Mouse (Mus musculus) hindbrain, postnatal 0 days (tissue): Measurements from ENCODE around the gene Irak4. TPM values are rescaled to one million over a fixed set of nuclear protein-coding genes. Genes with fewer than 3 reads are reported as not detected.

ENCODE experiments used
- ATAC-seq: fragments of 200-750 bp; cut with Nextera tagmentation; 2 replicates; pipeline ENCODE4 v1.8.0; 2017; ENCODE audit warnings: mild to moderate bottlenecking, moderate TSS enrichment, moderate library complexity
- DNase-seq: peaks from one replicate; pipeline ENCODE4 v3.0.0-alpha.2; 2015; ENCODE audit warnings: low spot score
- H3K27ac ChIP-seq: fragments of 300-500 bp; sonication (generic); 2 replicates; pipeline ENCODE4 v1.5.1; 2014; ENCODE audit warnings: mild to moderate bottlenecking
- H3K27me3 ChIP-seq: fragments of 300-500 bp; sonication (generic); 2 replicates; pipeline ENCODE4 v1.6.1; 2014; ENCODE audit warnings: low read length, mixed read lengths; ENCODE audit not compliant: insufficient read depth
- H3K36me3 ChIP-seq: fragments of 300-500 bp; sonication (generic); 2 replicates; pipeline ENCODE4 v1.6.1; 2014; ENCODE audit warnings: low read length, mixed read lengths; ENCODE audit not compliant: insufficient read depth
- H3K4me1 ChIP-seq: fragments of 300-500 bp; sonication (generic); 2 replicates; pipeline ENCODE4 v1.6.1; 2014; ENCODE audit warnings: antibody characterized with exemption, low read length, mixed read lengths; ENCODE audit not compliant: insufficient read depth
- H3K4me2 ChIP-seq: fragments of 300-500 bp; sonication (generic); 2 replicates; pipeline ENCODE4 v1.6.1; 2014; ENCODE audit warnings: low read depth, mild to moderate bottlenecking, low read length, moderate library complexity, mixed read lengths
- H3K4me3 ChIP-seq: fragments of 300-500 bp; sonication (generic); 2 replicates; pipeline ENCODE4 v1.5.1; 2014; ENCODE audit warnings: low read length
- H3K9ac ChIP-seq: fragments of 300-500 bp; sonication (generic); replicated peaks from 2 replicates; pipeline ENCODE4 v1.6.1; 2014; ENCODE audit warnings: mild to moderate bottlenecking, low read length, moderate library complexity, mixed read lengths
- H3K9me3 ChIP-seq: fragments of 300-500 bp; sonication (generic); 2 replicates; pipeline ENCODE4 v1.6.1; 2016; ENCODE audit warnings: low read length, mixed read lengths
- CTCF ChIP-seq: IDR thresholded peaks from 2 replicates; pipeline ENCODE4 v1.5.1; 2016; ENCODE audit warnings: antibody characterized with exemption, control low read depth, low read depth
- WGBS: fragments of 180-500 bp; shearing (Covaris S2); extraction: QIAGEN DNeasy Blood & Tissue Kit; methylation state at CpG from one replicate; pipeline ENCODE4 v1.1.7; 2014; 5-methylcytosine and 5-hydroxymethylcytosine counted together
- polyA plus RNA-seq: library from polyadenylated mRNA; unstranded; fragments of >200 nt; fragmentation: Nextera tagmentation; extraction: Ambion mirVana; gene quantifications from 2 replicates; pipeline ENCODE4 v1.2.1, GENCODE M21; 2015
- total RNA-seq: library from RNA; depleted of rRNA; stranded (reverse); fragments of >200 nt; gene quantifications from 2 replicates; pipeline ENCODE4 v1.2.3, GENCODE M21; 2014

The Irak4 gene
- total and polyA plus RNA-seq, 2 experiments from 2014 or later, result 0.52 to 2.1 TPM

DNA sequence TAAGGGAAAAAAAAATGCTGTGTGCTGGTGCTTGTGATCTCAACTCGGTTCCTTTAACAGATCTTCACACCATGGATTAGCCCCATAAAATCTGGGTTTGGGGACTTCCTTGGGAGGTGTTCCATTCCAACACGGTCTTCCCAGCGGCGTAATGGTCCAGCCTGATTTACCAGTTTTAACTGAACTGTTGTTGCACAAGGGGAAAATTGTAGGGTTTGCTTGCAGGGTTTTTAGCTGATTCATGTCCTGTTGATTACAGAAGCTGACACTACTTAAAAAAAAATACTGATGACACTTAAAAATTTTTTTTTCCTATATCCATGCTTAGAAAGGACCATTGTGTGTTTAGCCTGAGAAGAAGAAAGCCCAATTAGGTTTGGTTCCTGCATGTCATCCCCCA lies 47.9 kb downstream of the Irak4 start:
- Histone ChIP-seq H3K4me3 (no peak overlapping the region), H3K27ac (no peak overlapping the region), H3K36me3 (no peaks in the 10 kb centered on the region), H3K4me1 (no peaks in the 10 kb centered on the region), H3K9me3 (no peaks in the 10 kb centered on the region), H3K9ac (no peak overlapping the region), H3K27me3 (no peaks in the 10 kb centered on the region), H3K4me2 (no peak overlapping the region)
- ATAC-seq (no peak), DNase-seq (no peak)
- 86% methylated on average over 4 of the region's 4 CpGs for WGBS
- no peak for TF ChIP-seq CTCF

DNA sequence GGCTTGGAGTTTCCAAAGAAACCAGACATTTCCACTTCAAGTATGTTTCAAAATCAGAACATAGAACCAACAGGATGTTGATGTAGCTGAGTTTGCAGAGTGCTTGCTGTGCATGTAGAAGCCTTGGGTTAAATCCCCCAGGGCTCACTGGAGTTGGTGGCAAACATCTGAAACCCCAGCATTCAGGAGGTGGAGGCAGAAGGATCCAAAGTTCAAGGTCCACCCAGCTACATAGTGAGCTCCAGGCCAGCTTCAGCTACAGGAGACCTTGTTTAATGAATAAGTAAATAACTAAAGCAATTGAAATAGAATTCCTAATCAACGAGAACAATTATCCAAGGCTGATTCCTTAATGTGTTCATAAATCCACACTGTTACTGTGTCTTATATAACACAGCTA lies 50.1 kb downstream of the Irak4 start:
- DNase-seq, result no peak

DNA sequence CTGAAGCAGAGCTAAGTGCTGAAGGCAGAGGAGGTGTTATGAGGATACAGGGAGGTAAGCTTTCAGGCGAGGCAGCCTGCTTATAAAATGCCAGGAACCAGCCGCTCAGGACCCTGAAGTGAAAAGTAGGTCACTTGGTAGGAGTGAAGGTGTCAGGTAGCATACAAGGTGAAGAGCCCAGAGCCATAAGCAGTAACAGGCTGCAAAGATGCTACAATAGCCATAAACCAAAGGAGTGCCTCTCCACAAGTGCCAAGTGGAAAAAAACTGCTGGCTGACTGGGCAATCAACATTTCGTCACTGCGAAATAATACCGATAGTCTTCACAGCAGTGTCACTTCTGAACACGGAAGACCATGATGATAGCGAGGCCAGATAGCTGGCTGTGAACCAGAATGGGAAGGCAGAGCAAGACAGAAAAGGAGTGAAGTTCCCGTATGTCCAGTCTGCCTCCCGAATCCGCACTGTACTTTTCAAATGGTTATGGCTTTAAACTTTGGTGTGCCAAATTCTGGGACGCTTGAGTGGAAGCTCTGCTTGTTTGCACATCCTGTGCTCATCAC lies 56.8 kb downstream of the Irak4 start:
- Histone ChIP-seq H3K36me3 (no peaks in the 10 kb centered on the region), H3K9ac (no peak overlapping the region), H3K4me1 (no peaks in the 10 kb centered on the region), H3K9me3 (no peaks in the 10 kb centered on the region), H3K4me3 (no peak overlapping the region), H3K27ac (no peak overlapping the region), H3K27me3 (no peaks in the 10 kb centered on the region), H3K4me2 (no peak overlapping the region)
- ATAC-seq (no peak), DNase-seq (no peak)
- TF ChIP-seq CTCF, result no peak
- 84% methylated on average over 11 of the region's 11 CpGs for WGBS

More for the DNA sequence above, 50.1 kb downstream of the Irak4 start:
- Histone ChIP-seq H3K36me3 (no peaks in the 10 kb centered on the region), H3K4me2 (no peak overlapping the region), H3K27me3 (no peaks in the 10 kb centered on the region), H3K9ac (no peak overlapping the region), H3K9me3 (no peaks in the 10 kb centered on the region), H3K27ac (no peak overlapping the region), H3K4me3 (no peak overlapping the region), H3K4me1 (no peaks in the 10 kb centered on the region)
- WGBS, result 78% methylated on average over 1 of the region's 1 CpGs
- no peak for TF ChIP-seq CTCF
- ATAC-seq, result no peak

DNA sequence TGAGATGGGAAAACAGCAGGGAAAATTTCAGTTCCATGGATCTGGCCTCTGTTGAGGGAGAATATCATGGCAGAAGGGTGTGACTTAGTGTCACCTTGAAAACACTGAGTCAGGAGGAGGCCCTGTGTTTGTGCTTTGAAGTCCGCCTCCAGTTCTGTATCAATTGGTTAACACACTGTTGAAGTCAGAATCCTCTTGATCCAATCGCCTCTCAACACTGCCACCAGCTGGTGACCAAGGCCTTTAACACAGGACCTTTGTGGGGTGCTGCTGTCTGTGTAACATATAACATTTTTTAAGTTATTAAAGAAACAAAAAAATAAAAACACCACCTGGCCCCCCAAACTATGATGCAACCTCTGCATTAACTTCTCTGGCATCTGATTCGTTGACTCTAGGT lies 57.9 kb downstream of the Irak4 start:
- no peaks in the 10 kb centered on the region for H3K9me3 ChIP-seq
- H3K4me1 ChIP-seq, result no peaks in the 10 kb centered on the region
- TF ChIP-seq CTCF, result peak; percentile 67
- H3K4me3 ChIP-seq, result no peak overlapping the region
- H3K4me2 ChIP-seq, result no peak overlapping the region
- H3K27me3 ChIP-seq, result no peaks in the 10 kb centered on the region
- H3K36me3 ChIP-seq, result no peaks in the 10 kb centered on the region
- H3K27ac ChIP-seq, result no peak overlapping the region
- DNase-seq, result peak; percentile 71
- ATAC-seq, result no peak
- H3K9ac ChIP-seq, result no peak overlapping the region
- 26% methylated on average over 3 of the region's 3 CpGs for WGBS

DNA sequence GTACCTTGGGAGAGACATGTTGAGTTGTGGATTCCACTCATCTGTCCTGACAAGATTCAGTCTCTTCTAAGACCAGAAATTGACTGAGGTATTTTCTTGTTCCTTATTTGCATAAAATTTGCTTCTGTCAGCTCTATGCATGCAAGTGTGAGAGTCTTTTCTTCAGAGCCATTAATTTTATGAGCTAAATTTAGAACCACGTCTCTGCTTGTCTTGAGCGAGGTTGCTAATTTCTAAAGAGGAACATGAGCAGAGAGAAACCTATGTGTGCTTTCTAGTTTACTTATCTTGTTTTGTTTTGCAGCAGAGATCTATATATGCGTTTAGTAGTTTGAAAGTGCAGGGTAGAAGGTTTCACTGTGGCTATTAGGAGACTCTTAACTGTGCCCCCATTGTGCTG lies 59.0 kb downstream of the Irak4 start:
- no peak overlapping the region for H3K4me2 ChIP-seq
- no peak for ATAC-seq
- 66% methylated on average over 3 of the region's 3 CpGs for WGBS
- no peaks in the 10 kb centered on the region for H3K36me3 ChIP-seq
- H3K27ac ChIP-seq, result no peak overlapping the region
- no peaks in the 10 kb centered on the region for H3K9me3 ChIP-seq
- no peak overlapping the region for H3K4me3 ChIP-seq
- TF ChIP-seq CTCF, result no peak
- no peaks in the 10 kb centered on the region for H3K27me3 ChIP-seq
- H3K4me1 ChIP-seq, result no peaks in the 10 kb centered on the region
- DNase-seq, result no peak
- H3K9ac ChIP-seq, result no peak overlapping the region

DNA sequence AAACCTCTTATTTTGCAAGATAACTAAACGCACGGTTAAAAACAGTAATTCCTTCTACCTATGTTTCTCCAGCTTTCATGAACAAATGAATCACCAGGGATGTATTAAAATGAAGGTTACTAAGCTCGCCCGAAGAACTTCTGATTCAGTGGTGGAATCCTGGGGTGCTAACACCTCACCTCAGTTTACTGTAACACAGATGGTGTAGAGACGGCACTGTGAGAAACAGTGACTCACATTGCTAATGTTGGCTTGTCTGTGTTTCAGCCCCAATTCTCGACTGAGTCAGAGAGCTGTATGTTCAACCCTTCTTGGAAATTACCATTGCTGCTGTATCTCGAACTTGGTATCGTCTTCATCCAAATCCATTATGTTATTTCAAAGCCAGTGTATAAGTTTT lies 64.3 kb downstream of the Irak4 start:
- TF ChIP-seq CTCF, result no peak
- H3K9ac ChIP-seq, result no peak overlapping the region
- no peak overlapping the region for H3K4me2 ChIP-seq
- no peaks in the 10 kb centered on the region for H3K27me3 ChIP-seq
- H3K4me1 ChIP-seq, result no peaks in the 10 kb centered on the region
- no peaks in the 10 kb centered on the region for H3K9me3 ChIP-seq
- H3K27ac ChIP-seq, result no peak overlapping the region
- DNase-seq (no peak), ATAC-seq (no peak)
- 94% methylated on average over 8 of the region's 8 CpGs for WGBS
- H3K36me3 ChIP-seq, result no peaks in the 10 kb centered on the region
- no peak overlapping the region for H3K4me3 ChIP-seq

DNA sequence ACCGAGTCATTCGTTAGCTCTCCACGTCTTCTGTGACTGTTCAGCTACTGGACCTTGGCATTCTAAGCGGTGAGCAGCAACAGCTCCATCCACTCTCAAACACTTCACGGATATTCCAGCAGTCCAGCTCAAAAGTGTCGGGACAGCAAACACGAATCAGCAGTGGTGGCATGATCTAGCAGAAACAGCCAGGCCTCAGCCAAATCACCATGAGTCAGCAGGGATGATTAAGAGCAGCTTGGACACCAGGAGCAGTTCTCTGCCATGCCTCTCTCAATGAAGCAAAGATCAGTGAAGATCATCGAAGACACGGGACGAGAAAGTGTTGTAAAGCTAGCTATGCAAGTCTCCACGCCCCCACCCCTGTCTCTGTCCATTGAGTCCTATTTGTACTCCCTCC lies 72.6 kb downstream of the Irak4 start:
- H3K9me3 ChIP-seq, result no peaks in the 10 kb centered on the region

More for the DNA sequence above, 72.6 kb downstream of the Irak4 start:
- Histone ChIP-seq H3K9ac (no peak overlapping the region), H3K36me3 (no peaks in the 10 kb centered on the region), H3K27me3 (no peaks in the 10 kb centered on the region), H3K4me3 (no peak overlapping the region), H3K27ac (no peak overlapping the region), H3K4me2 (no peak overlapping the region), H3K4me1 (no peaks in the 10 kb centered on the region)
- no peak for ATAC-seq
- TF ChIP-seq CTCF, result no peak
- 95% methylated on average over 11 of the region's 11 CpGs for WGBS
- DNase-seq, result no peak
